Comparison of ENCODE assay signal across 8 mouse cellular contexts in genomic region chr1:72306679-72307181, GRCm38 (mm10). TPM values are rescaled to one million over a fixed set of nuclear protein-coding genes. Genes with fewer than 3 reads are reported as not detected.
A peak's percentile ranks its signal among the peaks of the same experiment; 100 is the strongest.
DNase-seq lines count a peak whose midpoint lies in the region; ATAC-seq and TF ChIP-seq lines count a peak whose summit lies in the region.

No protein-coding gene starts in this region.

- H3K9ac ChIP-seq in forebrain, embryonic 14.5 days (ENCODE audit: low read length) = peak overlapping the region; percentile 84
- H3K9ac ChIP-seq in lung, embryonic 16.5 days (ENCODE audit: low read length) = peak overlapping the region; percentile 76

- no peak for TF ChIP-seq POLR2A in bone marrow macrophage, adult 2 months (IDR thresholded peaks at IDR 0.05; ENCODE audit: borderline replicate concordance, low read depth, low read length)

- peak overlapping the region; percentile 67; the same call in 1 of the 2 replicates for H3K4me3 ChIP-seq in bone marrow macrophage, adult 2 months (ENCODE audit: insufficient read depth, low read length)
- peak overlapping the region; percentile 51 for H3K4me3 ChIP-seq in forebrain, embryonic 14.5 days (ENCODE audit: low read depth, low read length)
- peak overlapping the region; percentile 60 for H3K4me3 ChIP-seq in lung, embryonic 16.5 days (ENCODE audit: low read length)

- H3K4me2 ChIP-seq in forebrain, embryonic 14.5 days (ENCODE audit: low read length) = peak overlapping the region; percentile 55
- H3K4me2 ChIP-seq in lung, embryonic 16.5 days (ENCODE audit: low read depth, low read length) = peak overlapping the region; percentile 69

- ATAC-seq in forebrain, embryonic 14.5 days = peak; percentile 88
- peak; percentile 73 for ATAC-seq in lung, embryonic 16.5 days (ENCODE audit: low read depth)

- intact Hi-C loops in left cerebral cortex, postnatal 25 days (cut with DNase I) = loop anchor here (5.0 kb wide), 4 partner anchors 231 to 546 kb away; partner anchors contain the start of genes March4, Rpl37a and Smarcal1

- H3K27me3 ChIP-seq in forebrain, embryonic 14.5 days (replicated peaks; ENCODE audit: control insufficient read depth, insufficient read depth, low read length) = no peaks in the 10 kb centered on the region
- no peaks in the 10 kb centered on the region for H3K27me3 ChIP-seq in lung, embryonic 16.5 days (ENCODE audit: control insufficient read depth, insufficient read depth, low read depth, low read length)

- peak; percentile 19 to 34 for DNase-seq in left cerebral cortex, adult 18-20 months (ENCODE audit: low spot score in 2 of 2)
- DNase-seq in left cerebral cortex, postnatal 25 days (ENCODE audit: low spot score in 2 of 2) = no peak
- DNase-seq in forebrain, embryonic 14.5 days (ENCODE audit: low spot score) = peak; percentile 52
- DNase-seq in kidney, adult 8-10 months = peak; percentile 50 to 52
- DNase-seq in skeletal muscle tissue, adult 2 months (ENCODE audit: low read depth, low spot score) = peak; percentile 24
- DNase-seq in retina, embryonic 14.5 days (ENCODE audit: low spot score) = no peak

- H3K9me3 ChIP-seq in forebrain, embryonic 14.5 days (replicated peaks; ENCODE audit: control insufficient read depth, low read length) = no peaks in the 10 kb centered on the region
- no peaks in the 10 kb centered on the region for H3K9me3 ChIP-seq in lung, embryonic 16.5 days (ENCODE audit: control insufficient read depth, low read length)

- WGBS in forebrain, embryonic 14.5 days = 4% methylated on average over 11 of the region's 11 CpGs
- 4% methylated on average over 11 of the region's 11 CpGs for whole genome bisulfite sequencing in lung, embryonic 16.5 days

- H3K4me1 ChIP-seq in bone marrow macrophage, adult 2 months (ENCODE audit: control insufficient read depth, insufficient read depth, low read length) = peaks cover 6% of the 10 kb centered on the region
- H3K4me1 ChIP-seq in forebrain, embryonic 14.5 days (ENCODE audit: control insufficient read depth, insufficient read depth, low read length) = 0 out of 2 replicates have a peak, but pooled peaks cover 3% of the 10 kb centered on the region
- peaks cover 2% of the 10 kb centered on the region; the same call in 1 of the 2 replicates for H3K4me1 ChIP-seq in lung, embryonic 16.5 days (replicated peaks; ENCODE audit: control insufficient read depth, insufficient read depth, low read length)

- H3K27ac ChIP-seq in bone marrow macrophage, adult 2 months (ENCODE audit: insufficient read depth, low read depth, low read length) = peak overlapping the region; percentile 42; the same call in 1 of the 2 replicates
- peak overlapping the region; percentile 88 for H3K27ac ChIP-seq in forebrain, embryonic 14.5 days (ENCODE audit: low read depth, low read length)
- H3K27ac ChIP-seq in lung, embryonic 16.5 days (ENCODE audit: low read length) = peak overlapping the region; percentile 88

- no peaks in the 10 kb centered on the region for H3K36me3 ChIP-seq in forebrain, embryonic 14.5 days (ENCODE audit: control insufficient read depth, insufficient read depth, low read length)
- H3K36me3 ChIP-seq in lung, embryonic 16.5 days (ENCODE audit: control insufficient read depth, insufficient read depth, low read length) = no peaks in the 10 kb centered on the region

- peak; percentile 73 for TF ChIP-seq CTCF in bone marrow macrophage, adult 2 months (IDR thresholded peaks at IDR 0.05; ENCODE audit: low read depth, low read length)

RNA-seq across cellular contexts. Expression of gene Xrcc5, which starts 0.5 kb away (rescaled TPM):
- total RNA-seq in left cerebral cortex, adult 18-20 months (2021) = 10 to 100 TPM; 18.5 to 22.2 TPM
- 10 to 100 TPM; 12.7 to 15.2 TPM for total RNA-seq in left cerebral cortex, postnatal 25 days (2021)
- polyA plus RNA-seq in bone marrow macrophage, adult 2 months (2012; ENCODE audit: insufficient read depth, insufficient read length, missing spikeins) = 0.73 and 0.99 TPM in 2 replicates
- 29.7 and 33.4 TPM in 2 replicates for polyA plus RNA-seq in forebrain, embryonic 14.5 days (2014; fragmentation: Nextera tagmentation; extraction: Ambion mirVana)
- 29.7 and 30.3 TPM in 2 replicates for polyA plus RNA-seq in lung, embryonic 16.5 days (2015; fragmentation: Nextera tagmentation; extraction: Ambion mirVana)

RNA-seq across cellular contexts. Expression of gene Tmem169, which starts 22.6 kb away (rescaled TPM):
- total RNA-seq in left cerebral cortex, adult 18-20 months (2021) = 10 to 100 TPM; 13.7 to 14.1 TPM
- total RNA-seq in left cerebral cortex, postnatal 25 days (2021) = 10 to 100 TPM; 21.4 to 25.3 TPM
- polyA plus RNA-seq in bone marrow macrophage, adult 2 months (2012; ENCODE audit: insufficient read depth, insufficient read length, missing spikeins) = not detected in 2 replicates
- 23.2 and 28.8 TPM in 2 replicates for polyA plus RNA-seq in forebrain, embryonic 14.5 days (2014; fragmentation: Nextera tagmentation; extraction: Ambion mirVana)
- polyA plus RNA-seq in lung, embryonic 16.5 days (2015; fragmentation: Nextera tagmentation; extraction: Ambion mirVana) = 0.87 and 1.3 TPM in 2 replicates

RNA-seq across cellular contexts. Expression of gene Pecr, which starts 22.6 kb away (rescaled TPM):
- total RNA-seq in left cerebral cortex, adult 18-20 months (2021) = 1 to 10 TPM; 5.1 to 6.4 TPM
- 1 to 10 TPM; 3.3 to 4.1 TPM for total RNA-seq in left cerebral cortex, postnatal 25 days (2021)
- polyA plus RNA-seq in bone marrow macrophage, adult 2 months (2012; ENCODE audit: insufficient read depth, insufficient read length, missing spikeins) = 5.6 and 12.3 TPM in 2 replicates
- polyA plus RNA-seq in forebrain, embryonic 14.5 days (2014; fragmentation: Nextera tagmentation; extraction: Ambion mirVana) = 8.4 and 10.3 TPM in 2 replicates
- 20.3 and 20.7 TPM in 2 replicates for polyA plus RNA-seq in lung, embryonic 16.5 days (2015; fragmentation: Nextera tagmentation; extraction: Ambion mirVana)

Comparison
In these comparisons a context has a peak if more than half of its experiments do, and no peak if none do; other contexts are left out.
1. DNase-seq: peak in left cerebral cortex, adult 18-20 months (2 of 2), forebrain, embryonic 14.5 days (single experiment), kidney, adult 8-10 months (2 of 2) and skeletal muscle tissue, adult 2 months (single experiment); none in left cerebral cortex, postnatal 25 days (0 of 2) and retina, embryonic 14.5 days (single experiment).
2. RNA of gene Xrcc5, which starts 0.5 kb away (polyA plus RNA-seq): 29.7 to 33.4 TPM in forebrain, embryonic 14.5 days and 29.7 to 30.3 TPM in lung, embryonic 16.5 days; 0.73 to 0.99 TPM in bone marrow macrophage, adult 2 months; every median in the first group is over 10 times any median in the second.
3. RNA of gene Tmem169, which starts 22.6 kb away (polyA plus RNA-seq): 23.2 to 28.8 TPM in forebrain, embryonic 14.5 days; 0.87 to 1.3 TPM in lung, embryonic 16.5 days and not detected in bone marrow macrophage, adult 2 months; every median in the first group is over 10 times any median in the second.
4. Peak in every context shown above with its lines, with median percentiles within 50 percentile points of each other: H3K27ac ChIP-seq and H3K4me3 ChIP-seq.